Mouse (Mus musculus) right cerebral cortex, postnatal 4 days (tissue): ENCODE data around the gene Armt1.
"Not testable (repeated sequence)": the region's sequence is repeated elsewhere in the genome, so short reads cannot be mapped to it uniquely, and the experiment has no call there.

Experiments
- DNase-seq: peaks from one replicate; pipeline ENCODE4 v3.0.0-alpha.2; 2022

Gene Armt1

GRCm38 (mm10) chr10:4432123-4432931 is at the start of gene Armt1, which contains the start of gene Rmnd1:
Gene Armt1 (plus strand): TSS chr10:4432467.
Gene Rmnd1 (minus strand): TSS chr10:4432388.
- peak; percentile 94 for DNase-seq

GRCm38 (mm10) chr10:4384244-4384643 is 48.0 kb upstream of the Armt1 start:
- no peak for DNase-seq

- DNase-seq = peak; percentile 96
Measured at GRCm38 (mm10) chr10:4386609-4387591, 45.4 kb upstream of the Armt1 start.

GRCm38 (mm10) chr10:4387701-4388383 is 44.4 kb upstream of the Armt1 start, which contains the start of gene Zbtb2:
Gene Zbtb2 (minus strand): TSS chr10:4388108.
- DNase-seq = peak; percentile 73

GRCm38 (mm10) chr10:4388384-4388745 is 43.9 kb upstream of the Armt1 start:
- no peak for DNase-seq

GRCm38 (mm10) chr10:4389036-4389435 is 43.2 kb upstream of the Armt1 start:
- no peak for DNase-seq

- no peak for DNase-seq
Measured at GRCm38 (mm10) chr10:4389461-4390112, 42.7 kb upstream of the Armt1 start.

- DNase-seq = no peak
Measured at GRCm38 (mm10) chr10:4390550-4390949, 41.7 kb upstream of the Armt1 start.

GRCm38 (mm10) chr10:4391076-4391475 is 41.2 kb upstream of the Armt1 start:
- no peak for DNase-seq

GRCm38 (mm10) chr10:4391851-4392250 is 40.4 kb upstream of the Armt1 start:
- DNase-seq = no peak

GRCm38 (mm10) chr10:4395321-4395720 is 36.9 kb upstream of the Armt1 start:
- DNase-seq = no peak

GRCm38 (mm10) chr10:4398058-4398457 is 34.2 kb upstream of the Armt1 start:
- no peak for DNase-seq

- DNase-seq = no peak
Measured at GRCm38 (mm10) chr10:4404895-4405491, 27.3 kb upstream of the Armt1 start.

- DNase-seq = no peak
Measured at GRCm38 (mm10) chr10:4405511-4405910, 26.8 kb upstream of the Armt1 start.

GRCm38 (mm10) chr10:4407191-4407590 is 25.1 kb upstream of the Armt1 start:
- no peak for DNase-seq

- no peak for DNase-seq
Measured at GRCm38 (mm10) chr10:4425245-4425644, 7.0 kb upstream of the Armt1 start.

GRCm38 (mm10) chr10:4430399-4430798 is 1.9 kb upstream of the Armt1 start:
- no peak for DNase-seq

- DNase-seq = no peak
Measured at GRCm38 (mm10) chr10:4430826-4431225, 1.4 kb upstream of the Armt1 start.

GRCm38 (mm10) chr10:4431746-4432122 is 533 bp upstream of the Armt1 start:
- no peak for DNase-seq

GRCm38 (mm10) chr10:4432996-4433755 is 909 bp downstream of the Armt1 start:
- no peak for DNase-seq

- not testable (repeated sequence) for DNase-seq
Measured at GRCm38 (mm10) chr10:4433871-4434270, 1.6 kb downstream of the Armt1 start.
